Mouse (Mus musculus) heart, adult 2 months (tissue): ENCODE measurements around the gene Dmrt1. TPM values are rescaled to one million over a fixed set of nuclear protein-coding genes. Genes with fewer than 3 reads are reported as not detected.

Experiments
- DNase-seq, 2 experiments: peaks; one replicate each; pipeline ENCODE4 v3.0.0; 2021
- H3K27ac ChIP-seq: fragments of 200-600 bp; 2 replicates; pipeline ENCODE4 v1.8.1; 2022
- H3K27me3 ChIP-seq: fragments of 200-500 bp; 2 replicates; pipeline ENCODE4 v1.6.1; 2012; ENCODE audit warnings: mild to moderate bottlenecking, low read length, inconsistent platforms, mixed read lengths; ENCODE audit not compliant: control insufficient read depth, insufficient read depth
- H3K36me3 ChIP-seq: fragments of 200-500 bp; 2 replicates; pipeline ENCODE4 v1.6.1; 2012; ENCODE audit warnings: low read length, inconsistent platforms; ENCODE audit not compliant: control insufficient read depth, insufficient read depth
- H3K4me1 ChIP-seq: fragments of 200-500 bp; 2 replicates; pipeline ENCODE4 v1.6.1; 2011; ENCODE audit warnings: low read length; ENCODE audit not compliant: control insufficient read depth, insufficient read depth
- H3K4me3 ChIP-seq: fragments of 200-600 bp; 2 replicates; pipeline ENCODE4 v1.8.1; 2022
- H3K79me2 ChIP-seq: fragments of 200-500 bp; replicated peaks from 2 replicates; pipeline ENCODE4 v1.6.1; 2012; ENCODE audit warnings: mild to moderate bottlenecking, inconsistent platforms, low read length, moderate library complexity, mixed read lengths; ENCODE audit not compliant: control insufficient read depth, insufficient read depth
- H3K9ac ChIP-seq: fragments of 200-500 bp; 2 replicates; pipeline ENCODE4 v1.6.1; 2012; ENCODE audit warnings: low read depth, mild to moderate bottlenecking, control low read depth, inconsistent platforms, low read length, mixed read lengths
- CTCF ChIP-seq: fragments of 200-600 bp; IDR thresholded peaks from 2 replicates; pipeline ENCODE4 v1.8.1; 2022; ENCODE audit warnings: antibody characterized with exemption, mild to moderate bottlenecking, moderate library complexity
- EP300 ChIP-seq: fragments of 200-500 bp; IDR thresholded peaks from 2 replicates; pipeline ENCODE4 v1.6.1; 2011; ENCODE audit warnings: low read depth, low read length, control low read depth; ENCODE audit not compliant: insufficient read depth
- POLR2A ChIP-seq: fragments of 200-500 bp; IDR thresholded peaks from 2 replicates; pipeline ENCODE4 v1.6.1; 2011; ENCODE audit warnings: mild to moderate bottlenecking, low read depth, low read length, control low read depth; ENCODE audit not compliant: insufficient read depth
- WGBS: fragments of 180-500 bp; shearing (Covaris S2); methylation state at CpG from one replicate; pipeline ENCODE4 v1.1.7; 2018; 5-methylcytosine and 5-hydroxymethylcytosine counted together
- intact Hi-C: fragments of 180-260 bp; cut with DNase I; formaldehyde crosslinking; loops from one replicate; pipeline ENCODE4 v1.15.1; 2025
- polyA plus RNA-seq: library from polyadenylated mRNA; depleted of rRNA; stranded (reverse); fragments of >200 nt; gene quantifications from 2 replicates; pipeline ENCODE4 v1.2.3, GENCODE M21; 2012
- total RNA-seq, 2 experiments: library from RNA; stranded (reverse); gene quantifications; 2 replicates each; pipeline ENCODE4 v1.2.3; 2021

Gene Dmrt1
- total and polyA plus RNA-seq, 3 experiments: not detected

GRCm38 (mm10) chr19:25486561-25486960 is 18.9 kb upstream of the Dmrt1 start:
- Histone ChIP-seq H3K27ac (no peak overlapping the region), H3K4me1 (no peaks in the 10 kb centered on the region), H3K9ac (no peak overlapping the region), H3K4me3 (no peak overlapping the region), H3K79me2 (no peaks in the 10 kb centered on the region), H3K36me3 (no peaks in the 10 kb centered on the region), H3K27me3 (no peaks in the 10 kb centered on the region; the same call in 1 of the 2 replicates)
- 16% methylated on average over 14 of the region's 14 CpGs for WGBS
- no peak for DNase-seq
- TF ChIP-seq POLR2A (no peak), EP300 (no peak), CTCF (no peak)
- intact Hi-C loops: no loop called here

GRCm38 (mm10) chr19:25487350-25487749 is 18.1 kb upstream of the Dmrt1 start:
- no peak for TF ChIP-seq EP300
- TF ChIP-seq POLR2A: no peak
- Histone ChIP-seq H3K4me3 (no peak overlapping the region), H3K4me1 (no peaks in the 10 kb centered on the region), H3K9ac (no peak overlapping the region), H3K79me2 (no peaks in the 10 kb centered on the region), H3K27ac (no peak overlapping the region), H3K36me3 (no peaks in the 10 kb centered on the region), H3K27me3 (no peaks in the 10 kb centered on the region; the same call in 1 of the 2 replicates)
- intact Hi-C loops: no loop called here
- no peak for DNase-seq
- WGBS: 70% methylated on average over 1 of the region's 1 CpGs

GRCm38 (mm10) chr19:25488546-25488945 is 16.9 kb upstream of the Dmrt1 start:
- H3K36me3 ChIP-seq: no peaks in the 10 kb centered on the region
- no peaks in the 10 kb centered on the region for H3K4me1 ChIP-seq
- H3K27ac ChIP-seq: no peak overlapping the region
- no peaks in the 10 kb centered on the region; the same call in 1 of the 2 replicates for H3K27me3 ChIP-seq
- no peak overlapping the region for H3K9ac ChIP-seq
- 44% methylated on average over 2 of the region's 2 CpGs for WGBS
- TF ChIP-seq CTCF (no peak), POLR2A (no peak), EP300 (no peak)
- no peak overlapping the region for H3K4me3 ChIP-seq
- DNase-seq: no peak
- no peaks in the 10 kb centered on the region for H3K79me2 ChIP-seq
- intact Hi-C loops: no loop called here

- no peak overlapping the region for H3K27ac ChIP-seq
- intact Hi-C loops: no loop called here
- H3K27me3 ChIP-seq: no peaks in the 10 kb centered on the region; the same call in 1 of the 2 replicates
- no peak for TF ChIP-seq CTCF
- no peak for TF ChIP-seq EP300
- no peaks in the 10 kb centered on the region for H3K36me3 ChIP-seq
- no peak overlapping the region for H3K9ac ChIP-seq
- H3K4me3 ChIP-seq: no peak overlapping the region
- no peaks in the 10 kb centered on the region for H3K4me1 ChIP-seq
- no peak for DNase-seq
- no peaks in the 10 kb centered on the region for H3K79me2 ChIP-seq
- 51% methylated on average over 2 of the region's 2 CpGs for WGBS
Observed at GRCm38 (mm10) chr19:25489546-25489945, 15.9 kb upstream of the Dmrt1 start.

- Histone ChIP-seq H3K79me2 (no peaks in the 10 kb centered on the region), H3K27ac (no peak overlapping the region), H3K36me3 (no peaks in the 10 kb centered on the region), H3K27me3 (no peaks in the 10 kb centered on the region), H3K4me3 (no peak overlapping the region), H3K4me1 (no peaks in the 10 kb centered on the region), H3K9ac (no peak overlapping the region)
- intact Hi-C loops: no loop called here
- no peak for DNase-seq
- WGBS: 30% methylated on average over 6 of the region's 6 CpGs
- TF ChIP-seq EP300: no peak
- no peak for TF ChIP-seq POLR2A
- no peak for TF ChIP-seq CTCF
Observed at GRCm38 (mm10) chr19:25497434-25497833, 8.0 kb upstream of the Dmrt1 start.

- no peak for DNase-seq
- H3K79me2 ChIP-seq: no peaks in the 10 kb centered on the region
- H3K36me3 ChIP-seq: no peaks in the 10 kb centered on the region
- intact Hi-C loops: no loop called here
- H3K9ac ChIP-seq: no peak overlapping the region
- WGBS: 29% methylated on average over 10 of the region's 10 CpGs
- H3K4me3 ChIP-seq: no peak overlapping the region
- no peak overlapping the region for H3K27ac ChIP-seq
- no peaks in the 10 kb centered on the region for H3K4me1 ChIP-seq
- TF ChIP-seq POLR2A: no peak
- TF ChIP-seq EP300: no peak
- TF ChIP-seq CTCF: no peak
- peaks cover 7% of the 10 kb centered on the region for H3K27me3 ChIP-seq
Observed at GRCm38 (mm10) chr19:25504878-25505277, 540 bp upstream of the Dmrt1 start.
